Mouse (Mus musculus) embryonic fibroblast, embryonic 13.5 days (primary cell): ENCODE results near the gene Lamb2.

ENCODE experiments used
- CTCF ChIP-seq: IDR thresholded peaks from 2 replicates; pipeline ENCODE4 v1.5.1; 2011; ENCODE audit warnings: mild to moderate bottlenecking, control low read depth, low read length, moderate library complexity, borderline replicate concordance; ENCODE audit not compliant: insufficient read depth
- POLR2A ChIP-seq: IDR thresholded peaks from 2 replicates; pipeline ENCODE4 v1.6.1; 2011; ENCODE audit warnings: low read depth, mild to moderate bottlenecking, control low read depth, low read length, moderate library complexity

DNA sequence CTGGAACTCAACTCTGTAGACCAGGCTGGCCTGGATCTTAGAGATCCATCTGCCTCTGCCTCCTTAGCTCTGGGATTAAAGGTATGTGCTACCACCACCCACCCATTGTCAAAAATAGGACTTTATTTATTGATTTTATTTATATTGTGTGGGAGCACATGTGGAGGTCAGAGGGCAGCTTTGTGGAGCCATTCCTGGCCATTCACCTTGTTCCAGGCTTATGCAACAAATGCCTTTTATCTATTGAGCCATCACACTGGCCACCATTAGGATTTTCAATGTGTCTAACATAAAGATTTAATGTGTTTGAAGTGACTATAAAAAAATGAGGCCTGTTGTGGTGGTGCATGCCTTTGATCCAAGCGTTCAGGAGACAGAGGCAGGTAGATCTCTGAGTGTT, 52.0 kb downstream of the Lamb2 start:
- no peak for TF ChIP-seq CTCF
- TF ChIP-seq POLR2A = no peak
